Comparison of ENCODE assay signal across 8 mouse cellular contexts in genomic region chr14:57525388-57526049, GRCm38 (mm10). TPM values are rescaled to one million over a fixed set of nuclear protein-coding genes. Genes with fewer than 3 reads are reported as not detected.
DNase-seq lines count a peak whose midpoint lies in the region; ATAC-seq and TF ChIP-seq lines count a peak whose summit lies in the region.

No protein-coding gene starts in this region.

- H3K27ac ChIP-seq in heart, adult 2 months = no peak overlapping the region; the same call in 1 of the 2 replicates
- peak overlapping the region; percentile 81 for H3K27ac ChIP-seq in limb, embryonic 15.5 days
- H3K27ac ChIP-seq in midbrain, embryonic 15.5 days = peak overlapping the region; percentile 80

- no peaks in the 10 kb centered on the region for H3K79me2 ChIP-seq in heart, adult 2 months (replicated peaks; ENCODE audit: control insufficient read depth, insufficient read depth, low read length)

- peak; percentile 76 for ATAC-seq in limb, embryonic 15.5 days (ENCODE audit: insufficient number of reproducible peaks, low FRiP score, low TSS enrichment, low read depth)
- peak; percentile 87 for ATAC-seq in midbrain, embryonic 15.5 days (replicated peaks)

- peak overlapping the region; percentile 81 for H3K4me2 ChIP-seq in limb, embryonic 15.5 days
- H3K4me2 ChIP-seq in midbrain, embryonic 15.5 days = peak overlapping the region; percentile 71

- no peaks in the 10 kb centered on the region for H3K36me3 ChIP-seq in heart, adult 2 months (ENCODE audit: control insufficient read depth, insufficient read depth, low read length)
- no peaks in the 10 kb centered on the region; the same call in 1 of the 2 replicates for H3K36me3 ChIP-seq in limb, embryonic 15.5 days
- no peaks in the 10 kb centered on the region for H3K36me3 ChIP-seq in midbrain, embryonic 15.5 days (replicated peaks)

- WGBS in heart, adult 2 months = 4% methylated on average over 53 of the region's 60 CpGs
- under 1% methylated on average over 55 of the region's 60 CpGs for WGBS in limb, embryonic 15.5 days
- WGBS in midbrain, embryonic 15.5 days = 1% methylated on average over 52 of the region's 60 CpGs

- peak overlapping the region; percentile 75 for H3K9ac ChIP-seq in heart, adult 2 months (ENCODE audit: low read depth, low read length)
- peak overlapping the region; percentile 63 for H3K9ac ChIP-seq in limb, embryonic 15.5 days
- H3K9ac ChIP-seq in midbrain, embryonic 15.5 days = peak overlapping the region; percentile 72

- no peaks in the 10 kb centered on the region for H3K9me3 ChIP-seq in limb, embryonic 15.5 days
- H3K9me3 ChIP-seq in midbrain, embryonic 15.5 days = no peaks in the 10 kb centered on the region

- peaks cover 5% of the 10 kb centered on the region for H3K4me1 ChIP-seq in heart, adult 2 months (ENCODE audit: control insufficient read depth, insufficient read depth, low read length)
- H3K4me1 ChIP-seq in limb, embryonic 15.5 days = peaks cover 25% of the 10 kb centered on the region
- H3K4me1 ChIP-seq in midbrain, embryonic 15.5 days = peaks cover 23% of the 10 kb centered on the region

- peak overlapping the region; percentile 51 for H3K4me3 ChIP-seq in heart, adult 2 months
- peak overlapping the region; percentile 69 for H3K4me3 ChIP-seq in limb, embryonic 15.5 days
- peak overlapping the region; percentile 89 for H3K4me3 ChIP-seq in midbrain, embryonic 15.5 days

- DNase-seq in heart, adult 18-20 months = peak; percentile 37 to 58
- no peak for DNase-seq in heart, adult 8-10 months (ENCODE audit: low spot score)
- DNase-seq in embryo, embryonic 9.5 days (ENCODE audit: extremely low spot score) = peak; percentile 86
- peak; percentile 55 to 66 for DNase-seq in heart, adult 2 months
- peak; percentile 63 for DNase-seq in kidney, adult 9 months
- peak; percentile 27 to 60 for DNase-seq in spleen, postnatal 10 days (ENCODE audit: low spot score in 2 of 2)

- TF ChIP-seq CTCF in heart, adult 2 months (IDR thresholded peaks at IDR 0.05) = peak; percentile 25

- no peak for TF ChIP-seq EP300 in heart, adult 2 months (IDR thresholded peaks at IDR 0.05; ENCODE audit: insufficient read depth, low read depth, low read length)

- intact Hi-C loops in heart, adult 2 months (cut with DNase I) = no loop called here

- H3K27me3 ChIP-seq in heart, adult 2 months (ENCODE audit: control insufficient read depth, insufficient read depth, low read length) = no peaks in the 10 kb centered on the region
- H3K27me3 ChIP-seq in limb, embryonic 15.5 days = no peaks in the 10 kb centered on the region
- H3K27me3 ChIP-seq in midbrain, embryonic 15.5 days (replicated peaks) = peaks cover 7% of the 10 kb centered on the region

- no peak for TF ChIP-seq POLR2A in heart, adult 2 months (IDR thresholded peaks at IDR 0.05; ENCODE audit: insufficient read depth, low read depth, low read length)

RNA-seq across cellular contexts. Expression of gene Il17d, which starts 0.9 kb away (rescaled TPM):
- total RNA-seq in heart, adult 18-20 months (2021) = 1 to 10 TPM; 2.3 to 4.3 TPM
- 1 to 10 TPM; 3.3 to 5.0 (median 3.8) TPM for total RNA-seq in heart, adult 8-10 months (2022)
- 1 to 10 TPM; 2.2 to 3.3 TPM for total RNA-seq in heart, adult 2 months (2021)
- polyA plus RNA-seq in heart, adult 2 months (2012; rRNA removed) = 8.0 and 10.1 TPM in 2 replicates
- 9.2 and 12.1 TPM in 2 replicates for polyA plus RNA-seq in limb, embryonic 15.5 days (2015; fragmentation: Nextera tagmentation; extraction: Ambion mirVana)
- polyA plus RNA-seq in midbrain, embryonic 15.5 days (2015; fragmentation: Nextera tagmentation; extraction: Ambion mirVana) = 6.9 and 7.0 TPM in 2 replicates

RNA-seq across cellular contexts. Expression of gene Eef1akmt1, which starts 45.9 kb away (rescaled TPM):
- 10 to 100 TPM; 36.6 to 38.3 TPM for total RNA-seq in heart, adult 18-20 months (2021)
- 10 to 100 TPM; 31.9 to 38.7 (median 35.1) TPM for total RNA-seq in heart, adult 8-10 months (2022)
- 10 to 100 TPM; 32.4 to 34.0 TPM for total RNA-seq in heart, adult 2 months (2021)
- polyA plus RNA-seq in heart, adult 2 months (2012; rRNA removed) = 33.8 and 55.6 TPM in 2 replicates
- polyA plus RNA-seq in limb, embryonic 15.5 days (2015; fragmentation: Nextera tagmentation; extraction: Ambion mirVana) = 88.8 and 89.8 TPM in 2 replicates
- polyA plus RNA-seq in midbrain, embryonic 15.5 days (2015; fragmentation: Nextera tagmentation; extraction: Ambion mirVana) = 87.8 and 89.4 TPM in 2 replicates
